Mouse (Mus musculus) liver, adult (tissue): ENCODE measurements at regions not wholly inside any gene's neighbourhood (a gene's known extent, or its start where the extent isn't known, plus 50 kb on each side); places are given as distances from the start of the nearest gene placed in this dataset.

Source experiments
- GATA4 ChIP-seq: IDR thresholded peaks from 2 replicates; pipeline ENCODE4 v1.6.1; 2014; ENCODE audit warnings: mild to moderate bottlenecking, low read length; ENCODE audit not compliant: insufficient replicate concordance

DNA sequence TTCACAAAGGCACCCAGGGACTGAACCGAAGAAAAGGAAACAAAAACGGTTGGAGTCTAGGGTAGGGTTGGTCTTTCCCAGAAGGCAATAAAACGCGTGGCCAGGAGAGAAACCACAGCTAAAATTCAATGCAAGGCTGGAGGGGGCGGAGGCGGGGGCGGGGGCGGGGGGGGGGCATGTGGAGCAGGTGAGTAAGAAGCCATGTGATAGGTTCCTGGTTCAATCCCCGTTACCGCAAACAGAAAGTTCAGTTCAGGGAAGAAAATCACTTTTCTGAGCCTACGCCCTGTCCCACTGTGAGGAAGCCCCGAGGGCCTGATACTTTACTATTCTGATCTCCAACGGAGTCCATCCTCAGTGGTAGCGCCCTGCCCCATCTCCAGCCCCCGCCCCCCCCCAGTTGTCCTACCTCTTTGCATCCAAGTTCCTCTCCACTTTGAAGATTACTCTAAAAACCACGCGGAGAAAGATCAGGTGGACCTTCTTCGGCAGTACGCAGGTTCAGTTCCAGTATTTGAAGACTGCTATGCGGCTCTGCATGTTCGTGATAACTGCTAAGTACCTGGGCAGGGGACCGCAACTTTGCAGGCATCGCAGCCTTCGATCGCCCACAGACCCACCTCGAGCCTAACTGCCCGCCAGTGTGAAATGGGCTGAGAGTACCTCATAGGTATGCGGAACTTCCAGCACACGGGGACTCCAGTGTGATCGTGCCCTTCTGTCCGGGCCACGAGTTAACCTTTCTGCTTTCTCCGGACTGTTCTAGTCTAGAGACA is 577.7 kb upstream of the Gm10131 start:
- no peak for TF ChIP-seq GATA4

DNA sequence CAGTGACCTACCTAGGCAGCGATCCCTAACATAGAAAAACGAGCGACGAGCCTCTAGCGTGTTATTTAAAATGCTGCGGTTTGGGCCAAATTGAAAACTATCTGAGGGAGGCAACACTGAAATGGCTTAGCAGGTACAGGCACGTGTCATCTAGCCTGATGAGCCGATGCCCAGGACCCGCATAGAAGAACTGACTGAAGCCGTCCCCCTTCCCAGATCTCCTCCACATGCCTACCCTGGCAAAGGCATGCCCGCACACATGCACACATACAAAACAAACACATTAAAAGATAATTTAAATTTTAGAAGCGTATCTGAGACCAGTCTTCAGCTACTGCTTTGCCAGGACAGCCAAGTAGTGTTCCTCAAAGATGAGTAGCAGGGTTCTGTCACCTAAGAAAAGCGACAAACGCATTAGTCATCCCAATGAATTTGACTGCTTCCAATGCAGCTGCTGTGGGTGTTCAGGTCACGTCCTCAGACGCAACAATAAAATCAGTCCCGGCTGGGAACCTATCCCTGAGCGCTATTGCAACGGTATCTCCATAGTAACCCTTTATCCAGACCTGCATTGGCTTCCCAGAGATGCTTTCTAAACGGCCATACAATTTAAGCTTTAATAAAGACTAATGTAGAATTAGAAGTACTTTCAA is 577.0 kb upstream of the Gm10131 start:
- TF ChIP-seq GATA4: no peak

DNA sequence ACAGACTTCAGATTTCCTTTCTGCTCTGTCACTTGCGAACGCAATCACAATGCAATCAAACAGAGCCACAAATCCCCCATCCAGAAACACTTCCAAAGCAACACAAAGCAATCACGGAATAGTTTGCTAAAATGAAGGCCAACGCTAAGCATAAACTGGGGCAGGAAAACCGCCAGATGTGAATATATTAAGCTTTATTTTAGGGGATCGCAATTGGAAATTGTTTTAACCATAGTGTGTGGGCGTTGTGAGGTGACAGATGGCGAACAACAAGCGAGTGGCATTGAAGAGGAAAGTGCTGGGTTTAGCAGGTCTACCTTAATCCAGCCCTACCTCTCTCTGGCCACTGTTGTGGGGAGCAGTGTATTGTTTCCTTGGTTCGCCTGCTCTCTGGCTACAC is 574.8 kb upstream of the Gm10131 start:
- no peak for TF ChIP-seq GATA4

DNA sequence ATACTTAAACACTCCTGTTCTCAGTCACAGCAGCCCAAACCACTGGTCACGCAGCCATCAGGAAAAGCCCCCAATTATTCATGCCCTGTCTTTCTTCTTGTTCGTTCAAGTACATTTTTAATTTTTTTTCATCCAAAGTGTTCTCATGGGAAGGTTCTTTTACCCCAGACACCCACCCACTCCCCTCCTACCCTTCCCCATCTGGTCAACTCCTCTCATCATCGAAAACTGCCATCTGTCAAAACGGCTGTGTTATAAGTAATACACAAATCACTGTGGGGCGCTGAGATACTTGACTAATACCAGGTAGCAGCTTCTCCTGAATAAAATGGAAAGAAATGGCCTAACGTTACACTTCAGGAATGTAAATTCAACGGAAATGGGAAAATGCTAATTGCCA is 573.1 kb upstream of the Gm10131 start:
- no peak for TF ChIP-seq GATA4

DNA sequence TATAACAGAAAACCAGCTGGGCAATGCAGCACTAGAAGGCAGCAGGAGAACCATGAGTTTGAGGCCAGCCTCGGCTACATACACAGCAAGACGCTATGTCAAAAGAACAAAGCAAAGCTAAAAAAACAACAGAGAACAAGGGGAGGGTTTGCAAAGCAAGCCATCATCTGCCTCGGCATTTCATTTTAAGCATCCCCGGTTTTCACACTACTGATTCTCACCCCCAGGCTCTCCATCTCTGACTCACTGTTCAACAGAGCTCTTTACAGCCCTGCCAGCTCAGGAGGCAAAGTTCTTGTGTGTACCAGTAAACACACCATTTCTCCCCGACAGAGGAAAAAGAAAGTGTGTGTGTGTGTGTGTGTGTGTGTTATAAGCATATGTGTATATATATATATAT is 571.6 kb upstream of the Gm10131 start:
- TF ChIP-seq GATA4: no peak

DNA sequence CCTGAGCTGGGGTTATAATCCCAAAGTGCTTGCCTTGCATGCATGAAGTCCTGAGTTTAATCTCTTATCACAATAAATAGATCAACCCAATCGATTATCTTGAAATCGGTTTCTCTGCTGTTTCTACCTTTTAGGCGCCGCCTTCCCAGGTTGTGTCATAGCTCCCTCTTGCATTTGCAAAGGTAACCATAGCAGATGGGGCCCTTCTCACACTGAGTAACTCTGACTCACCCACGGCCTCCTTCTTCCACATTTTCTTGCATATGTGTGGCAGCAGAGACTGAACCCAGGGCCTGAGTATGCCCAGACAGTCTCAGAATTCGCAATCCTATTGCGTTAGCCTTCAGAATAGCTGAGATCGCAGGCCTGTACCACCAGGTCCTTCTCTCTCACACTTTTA is 570.7 kb upstream of the Gm10131 start:
- no peak for TF ChIP-seq GATA4

DNA sequence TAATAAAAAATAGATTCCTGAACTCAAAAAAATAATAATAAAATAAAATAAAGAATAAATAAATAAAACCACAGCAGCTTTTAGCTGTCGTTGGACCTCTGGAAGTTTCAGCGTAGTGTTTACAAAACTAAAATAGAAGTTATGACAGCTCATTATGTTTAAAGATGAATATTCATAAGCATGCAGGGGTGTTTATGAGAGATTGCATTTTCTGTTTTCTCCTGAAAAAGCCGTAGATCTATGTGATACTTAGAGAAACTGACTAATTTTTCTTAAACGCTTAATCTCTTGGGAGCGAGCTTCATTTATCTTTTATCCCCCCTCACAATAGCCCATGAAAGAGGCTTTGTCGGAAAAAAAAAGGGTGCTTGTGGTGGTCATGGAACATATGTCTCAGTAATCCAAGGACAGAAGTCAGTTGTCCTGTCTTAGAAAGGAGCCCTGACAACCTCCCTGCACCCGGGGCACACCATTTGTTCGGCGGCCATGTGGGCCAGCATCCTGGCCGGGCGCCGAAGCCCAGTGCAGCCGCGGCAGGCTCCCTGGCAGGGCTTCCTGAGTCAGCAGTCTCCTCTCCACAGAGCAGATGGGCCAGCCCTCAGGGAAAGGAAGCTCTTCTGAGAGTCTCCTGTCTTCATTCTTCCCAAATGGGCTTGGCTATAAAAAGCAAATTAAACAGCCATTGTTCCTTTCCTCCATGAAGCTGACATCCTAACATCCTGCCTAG is 568.2 kb upstream of the Gm10131 start:
- TF ChIP-seq GATA4: no peak

DNA sequence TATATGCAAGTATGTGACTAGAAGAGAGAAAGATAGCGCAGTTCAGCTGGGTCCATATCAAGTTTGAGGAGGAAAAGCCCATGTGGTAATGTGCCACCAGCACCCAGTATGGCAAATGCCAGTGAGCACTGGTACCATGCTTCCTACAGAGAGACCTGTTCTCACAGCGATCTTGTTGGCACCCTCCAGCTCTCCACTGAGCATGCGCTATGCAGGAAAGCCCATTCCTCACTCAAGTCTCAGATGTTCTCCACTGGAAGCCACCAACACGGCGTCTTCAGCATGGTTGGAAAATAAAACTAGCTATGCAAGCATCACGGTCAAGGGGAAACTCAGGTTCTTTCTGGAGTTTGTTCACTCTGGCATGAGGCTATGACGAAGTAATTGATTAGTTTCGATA is 567.3 kb upstream of the Gm10131 start:
- TF ChIP-seq GATA4: no peak

DNA sequence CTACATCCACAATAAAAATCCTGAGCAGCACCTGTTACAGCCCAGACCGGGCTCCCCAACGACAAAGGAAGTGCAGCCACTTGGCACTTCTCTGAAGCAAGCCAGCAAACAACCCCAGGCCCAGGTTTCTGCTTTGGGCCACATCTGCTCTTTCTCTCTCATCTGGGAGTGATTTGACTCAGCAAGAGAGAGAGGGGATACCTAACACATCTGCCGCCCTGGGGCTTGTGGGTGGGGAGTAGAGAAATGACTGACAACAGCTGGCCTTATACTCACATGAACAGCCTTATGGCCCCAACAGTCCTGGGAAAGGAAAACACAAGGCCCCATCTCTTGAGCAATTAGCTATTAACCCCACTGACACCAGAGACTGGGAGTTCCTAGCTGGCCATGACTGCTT is 560.2 kb upstream of the Gm10131 start:
- TF ChIP-seq GATA4: no peak

DNA sequence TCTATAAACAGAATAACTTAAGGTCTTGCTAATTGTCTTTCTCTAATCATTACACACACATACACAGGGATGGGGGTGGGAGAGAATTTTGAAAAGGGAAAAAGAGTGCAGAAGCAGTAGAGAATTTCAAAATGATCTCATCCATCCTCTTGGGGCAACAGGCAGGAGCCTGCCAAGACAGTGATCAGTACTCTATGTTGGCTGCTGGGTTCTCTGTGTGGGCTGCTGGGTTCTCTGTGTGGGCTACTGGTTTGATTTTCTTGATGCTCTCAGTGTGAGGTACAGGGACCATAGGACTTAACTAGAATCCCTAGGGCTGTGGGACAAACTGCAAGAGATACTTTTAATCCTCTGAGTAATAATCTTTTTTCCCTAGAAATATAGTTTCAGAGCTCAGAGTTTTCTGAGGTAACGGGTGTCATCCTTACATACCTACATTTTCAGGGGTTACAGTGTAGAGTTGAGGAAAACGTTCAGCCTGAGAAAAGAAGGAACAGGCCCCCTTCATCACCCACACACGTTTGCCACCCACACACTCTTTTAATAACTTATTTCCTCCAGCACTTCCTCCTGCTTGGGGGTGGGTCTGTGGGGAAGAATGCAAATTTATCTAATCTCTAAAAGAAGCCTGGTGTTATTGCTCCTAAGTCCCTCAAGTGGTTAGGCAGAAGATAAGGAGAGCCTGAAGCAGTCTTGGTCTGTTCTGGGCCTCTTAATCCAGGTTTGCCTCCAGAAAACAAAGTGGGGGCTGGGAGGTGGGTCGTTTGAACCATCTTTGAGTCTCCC is 559.6 kb upstream of the Gm10131 start:
- TF ChIP-seq GATA4: no peak

DNA sequence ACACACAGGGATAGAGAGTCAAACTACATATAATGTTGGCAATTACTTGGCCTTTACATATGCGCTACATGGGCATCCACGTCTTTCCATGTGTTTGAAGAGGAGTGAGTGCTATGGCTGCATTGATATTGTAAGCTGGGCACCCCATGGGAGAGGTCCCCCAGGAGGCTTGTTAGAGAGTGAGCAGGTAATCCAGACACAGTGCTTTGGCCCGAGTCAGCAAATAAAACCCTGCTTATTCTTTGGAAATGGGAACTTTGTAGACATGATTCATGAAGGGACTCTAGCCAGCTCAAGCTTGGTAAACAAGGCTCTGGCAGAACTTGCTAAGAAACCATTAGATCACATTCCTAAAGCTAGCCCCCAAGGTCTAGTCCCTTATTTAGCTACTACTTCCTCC is 557.6 kb upstream of the Gm10131 start:
- TF ChIP-seq GATA4: no peak

DNA sequence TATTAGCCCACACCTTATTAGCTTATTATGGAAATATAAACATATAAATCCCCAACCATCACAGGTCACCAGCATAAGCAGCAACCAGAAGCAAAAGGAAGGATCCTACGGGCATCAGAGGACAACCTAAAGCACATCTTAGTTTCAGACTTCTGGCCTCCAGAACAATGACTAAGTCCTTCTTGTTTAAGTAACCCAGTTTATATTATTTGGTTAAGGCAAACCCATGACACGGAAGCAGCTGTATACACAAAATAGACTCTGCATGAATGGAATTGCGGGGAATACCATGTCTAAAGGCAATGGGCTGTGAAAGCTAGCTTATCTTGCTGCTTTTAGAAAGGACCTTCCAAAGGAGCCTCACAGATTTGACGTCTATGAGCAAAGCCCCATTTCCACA is 552.9 kb upstream of the Gm10131 start:
- TF ChIP-seq GATA4: no peak

DNA sequence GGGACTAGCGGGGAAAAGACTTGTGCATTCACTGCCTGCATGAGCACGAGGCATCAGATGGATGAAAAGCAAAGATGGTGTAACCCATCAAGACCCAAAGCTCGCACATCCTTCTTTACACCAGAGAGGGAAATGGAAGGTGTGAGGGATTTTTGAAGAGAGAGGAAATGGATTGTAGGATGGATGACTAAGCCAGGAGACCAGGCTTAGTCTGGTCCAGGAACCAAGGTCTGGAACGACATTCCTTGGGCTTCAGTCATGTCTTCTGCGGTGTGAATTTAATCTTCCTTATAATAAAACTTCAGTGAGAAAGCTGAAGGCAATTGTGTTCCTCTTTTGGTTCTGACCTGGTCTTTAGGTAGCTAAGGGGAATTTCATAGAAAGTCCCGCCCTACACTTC is 551.0 kb upstream of the Gm10131 start:
- no peak for TF ChIP-seq GATA4

DNA sequence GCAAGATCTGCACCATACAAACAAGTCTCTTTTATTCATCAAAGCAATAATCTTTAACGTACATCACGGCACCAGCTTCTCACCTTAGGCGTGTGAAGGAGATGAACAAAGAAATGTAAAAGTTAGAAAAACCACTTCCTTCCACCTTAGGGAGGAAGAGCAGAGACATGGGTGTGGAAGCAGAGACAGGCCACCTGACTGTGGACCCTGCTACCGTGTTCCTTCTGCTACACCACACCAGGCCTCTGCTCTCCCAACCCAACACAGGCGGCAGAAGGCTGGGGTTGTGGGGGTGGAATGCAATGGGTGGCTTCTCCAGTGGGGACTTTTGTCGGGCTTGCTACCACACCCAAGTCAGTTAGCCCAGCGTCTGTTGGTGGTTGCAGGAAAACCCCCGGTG is 540.2 kb upstream of the Gm10131 start:
- no peak for TF ChIP-seq GATA4

DNA sequence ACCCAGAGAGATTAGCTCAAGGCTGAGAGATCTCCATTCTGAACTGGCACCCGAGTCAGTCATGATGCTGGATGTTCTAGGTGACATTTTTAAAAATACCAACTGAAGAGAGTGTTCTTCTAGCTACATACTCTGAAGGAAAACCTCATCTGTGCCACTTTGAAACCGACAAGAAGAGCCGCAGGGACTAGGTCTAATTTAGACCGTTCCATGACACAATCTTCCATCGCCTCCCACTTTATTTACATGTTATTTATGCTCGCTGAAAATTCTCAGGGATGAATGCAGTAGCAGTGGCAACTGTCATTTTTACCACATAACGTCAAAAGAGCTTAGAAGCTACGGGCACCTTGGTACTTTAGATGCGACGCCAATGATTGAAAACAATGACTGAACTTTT is 514.1 kb upstream of the Gm10131 start:
- TF ChIP-seq GATA4: no peak
